Mouse (Mus musculus): Measurements from ENCODE around the gene Rgmb.

The Rgmb gene

DNA sequence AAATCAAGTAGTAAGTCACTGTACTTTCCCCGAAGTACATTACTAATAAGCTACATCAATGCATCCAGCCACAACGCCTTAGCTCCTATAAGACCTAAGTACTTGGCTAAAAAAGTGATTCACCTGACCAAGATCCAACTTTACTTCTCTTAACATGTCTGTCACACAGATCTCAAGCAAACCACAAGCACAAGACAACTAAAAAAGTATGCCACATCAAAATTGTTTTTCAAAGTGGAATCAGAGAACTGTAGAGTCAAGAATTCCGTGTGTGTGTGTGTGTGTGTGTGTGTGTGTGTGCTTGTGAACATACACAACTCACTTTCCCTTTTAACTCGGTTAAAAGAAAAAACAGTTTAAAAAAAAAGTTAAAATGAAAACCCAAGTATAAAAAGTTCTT, 9.1 kb downstream of the Rgmb start:
- no peak for DNase-seq (ENCODE audit: low spot score)

DNA sequence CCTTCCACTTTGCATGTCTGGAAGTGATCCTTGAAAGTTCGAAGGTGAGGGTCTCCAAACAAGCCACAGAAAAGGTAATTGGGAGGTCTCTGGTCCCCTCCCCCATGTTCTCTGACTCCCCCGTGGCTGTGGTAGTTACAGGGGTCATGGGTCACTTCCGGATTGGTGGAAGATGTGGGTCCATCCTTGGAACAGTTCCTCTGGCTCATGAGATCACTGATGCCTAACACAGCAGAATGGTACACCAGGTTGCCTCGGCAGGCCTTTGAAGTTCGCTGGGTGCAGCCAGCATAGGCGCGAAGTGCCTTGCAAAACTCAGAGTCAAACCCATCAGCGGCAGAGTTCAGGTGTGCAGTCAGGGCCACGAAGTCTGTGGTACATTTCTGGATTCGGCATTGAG, 10.1 kb downstream of the Rgmb start:
- no peak for DNase-seq (ENCODE audit: low spot score)

DNA sequence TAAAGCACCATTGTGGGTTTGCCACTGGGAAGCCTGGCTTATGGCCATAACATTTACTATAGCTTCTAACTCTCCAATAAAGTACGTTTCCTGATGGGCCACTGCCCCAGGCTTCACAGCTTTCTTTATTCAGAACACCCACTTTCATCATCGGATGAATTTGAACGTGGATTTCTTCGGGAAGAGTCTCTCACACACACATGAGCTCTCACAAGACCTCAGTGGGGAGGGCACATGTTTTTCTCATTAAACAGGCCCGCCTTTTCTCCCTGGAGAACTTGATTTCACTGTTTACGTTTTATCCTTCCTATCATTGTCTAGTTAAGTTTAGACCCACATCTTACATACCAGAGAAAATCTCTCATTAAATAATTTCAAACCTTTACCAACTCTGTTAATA, 10.7 kb downstream of the Rgmb start:
- no peak for DNase-seq (ENCODE audit: low spot score)

DNA sequence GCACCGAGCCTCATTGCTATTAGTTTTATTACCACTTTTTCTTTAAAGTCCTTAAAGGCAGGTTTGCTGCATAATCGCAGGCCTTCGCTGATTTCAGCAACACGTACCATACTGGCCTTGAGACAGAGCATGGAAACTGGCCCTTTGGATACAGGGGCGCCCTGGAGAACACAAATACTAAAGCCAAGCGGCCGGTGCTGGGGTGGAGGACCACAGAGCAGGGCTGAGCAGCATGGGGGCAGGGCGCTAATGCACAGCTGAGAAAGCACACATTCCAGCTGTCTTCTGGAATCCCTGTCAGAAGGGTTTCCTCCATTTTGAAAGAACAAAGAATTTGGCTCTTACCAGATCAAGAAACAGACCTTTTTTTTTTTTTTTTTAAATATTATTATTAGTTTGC, 12.5 kb downstream of the Rgmb start:
- DNase-seq (ENCODE audit: low spot score): no peak

DNA sequence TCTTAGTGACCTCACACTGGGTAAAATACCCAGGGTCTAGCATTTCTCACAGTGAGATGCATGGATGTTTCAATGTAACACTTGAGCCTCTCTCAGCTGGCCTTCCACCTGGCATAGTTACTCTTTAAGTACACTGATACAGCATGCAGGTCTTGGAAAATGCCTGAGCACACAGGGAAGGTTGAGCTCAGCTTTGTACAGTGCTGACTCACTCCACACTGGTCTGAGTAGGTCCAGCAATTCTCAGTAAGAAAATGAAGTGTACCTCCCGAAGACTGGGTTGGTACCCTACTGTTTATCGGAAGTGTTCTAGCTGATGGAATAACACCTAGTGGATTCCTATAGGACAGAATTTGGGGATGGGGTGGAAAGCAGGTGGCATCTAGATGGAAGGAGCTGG, 13.2 kb downstream of the Rgmb start:
- DNase-seq (ENCODE audit: low spot score): no peak

DNA sequence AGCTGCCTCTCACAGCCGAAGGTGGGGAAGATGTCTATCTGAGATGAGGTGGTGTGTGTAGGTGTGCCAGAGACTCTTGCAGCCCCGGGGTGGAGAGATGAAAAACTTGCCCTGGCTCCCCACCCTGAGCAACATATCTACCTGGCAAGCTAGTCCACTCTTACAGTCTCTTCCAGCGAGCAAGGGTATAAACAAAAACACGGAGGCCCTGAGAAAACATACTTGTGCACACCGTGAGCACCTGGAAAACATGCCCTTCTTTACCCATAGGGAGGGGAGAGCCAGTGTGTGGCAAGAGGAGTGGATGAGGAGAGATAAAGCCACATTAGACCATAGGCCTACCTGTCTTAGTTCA, 13.8 kb downstream of the Rgmb start:
- no peak for DNase-seq (ENCODE audit: low spot score)

DNA sequence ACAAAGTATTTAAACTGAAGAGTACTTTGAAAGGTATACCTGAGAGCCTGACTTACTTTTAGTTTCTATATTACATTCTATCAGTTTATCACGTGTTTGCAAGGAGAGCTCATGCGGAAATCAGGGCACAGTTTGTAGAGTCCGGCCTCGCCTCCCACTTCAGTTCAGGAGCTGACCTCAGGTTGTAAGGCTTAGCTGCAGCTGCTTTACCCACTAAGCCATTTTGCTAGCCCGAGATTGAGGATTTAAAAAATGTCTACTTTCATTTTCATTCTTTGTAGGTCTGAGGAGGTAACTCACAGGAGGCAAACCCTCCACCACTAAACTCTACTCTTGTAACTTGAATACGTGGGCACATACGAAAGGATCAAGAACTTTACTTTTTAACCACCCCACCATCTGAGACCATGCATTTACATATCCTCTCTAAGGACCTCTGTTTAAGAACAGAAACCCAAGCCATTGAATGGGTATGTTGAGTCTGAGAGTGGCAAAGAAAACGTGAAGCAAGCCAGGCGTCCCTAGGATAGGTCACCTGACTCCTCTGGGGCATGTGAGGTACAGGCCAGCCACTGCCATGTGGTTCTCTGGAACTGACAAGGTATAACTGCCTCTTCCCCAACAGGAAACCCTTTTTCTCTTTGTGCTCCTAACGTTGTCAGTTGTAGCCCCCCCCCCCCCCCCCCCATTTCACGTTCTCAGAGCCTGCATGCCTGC, 14.3 kb downstream of the Rgmb start:
- DNase-seq (ENCODE audit: low spot score): no peak

DNA sequence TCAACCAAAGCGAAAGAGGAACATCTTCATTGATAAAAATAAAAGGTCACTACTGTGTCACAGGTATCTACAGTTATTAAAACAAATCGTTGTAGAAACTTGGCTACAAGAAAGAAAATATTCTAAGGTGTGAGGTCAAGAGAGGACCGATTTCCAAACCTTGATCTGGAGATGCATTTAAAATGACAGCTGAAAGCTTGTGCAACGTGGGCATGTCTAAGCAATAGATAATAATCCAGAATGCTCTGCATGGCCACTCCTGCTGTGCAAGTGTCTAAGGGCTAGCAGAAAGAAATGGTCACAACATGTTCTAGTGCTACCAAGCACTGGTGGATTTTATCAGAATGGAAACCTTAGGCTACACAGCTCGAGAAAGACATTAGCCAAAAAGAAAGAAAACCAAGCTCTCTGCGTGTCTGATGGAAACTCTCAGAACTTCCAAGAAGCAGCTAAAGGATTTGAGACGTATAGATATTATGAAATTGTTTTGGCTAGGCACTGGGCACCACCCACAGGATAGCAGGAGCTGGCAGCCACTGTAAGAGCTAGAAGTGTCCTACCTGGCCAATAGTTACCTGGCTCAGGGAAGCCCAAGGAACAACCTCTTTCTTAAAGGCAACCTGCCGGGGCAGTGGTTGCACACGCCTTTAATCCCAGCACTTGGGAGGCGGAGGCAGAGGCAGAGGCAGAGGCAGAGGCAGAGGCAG, 15.4 kb downstream of the Rgmb start:
- no peak for DNase-seq (ENCODE audit: low spot score)

DNA sequence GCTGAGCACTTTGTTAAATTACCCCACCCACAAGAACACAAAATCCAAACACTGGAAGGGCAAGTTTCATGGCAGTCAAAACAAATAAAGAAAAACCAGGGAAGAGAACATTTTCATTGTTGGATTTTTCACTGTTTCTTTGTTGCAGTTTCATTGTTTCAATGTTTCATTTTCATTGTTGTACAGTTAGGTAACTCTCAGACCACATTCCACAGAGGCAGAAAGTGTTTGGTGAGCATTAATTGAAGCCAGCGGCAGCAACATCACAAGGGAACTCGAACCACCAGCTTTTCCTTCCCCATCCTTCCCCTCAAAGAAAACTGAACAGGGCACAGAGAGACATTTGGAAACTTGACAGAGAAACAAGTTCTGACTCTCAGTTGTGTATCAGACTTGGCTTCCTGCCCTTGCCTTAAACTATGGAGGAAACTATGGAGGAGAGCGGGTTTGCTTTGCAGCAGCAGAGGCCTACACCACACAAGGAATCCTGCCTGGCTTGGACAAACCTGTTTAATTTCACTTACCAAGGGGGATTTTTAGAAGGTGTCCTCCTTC, 17.1 kb downstream of the Rgmb start:
- no peak for DNase-seq (ENCODE audit: low spot score)

DNA sequence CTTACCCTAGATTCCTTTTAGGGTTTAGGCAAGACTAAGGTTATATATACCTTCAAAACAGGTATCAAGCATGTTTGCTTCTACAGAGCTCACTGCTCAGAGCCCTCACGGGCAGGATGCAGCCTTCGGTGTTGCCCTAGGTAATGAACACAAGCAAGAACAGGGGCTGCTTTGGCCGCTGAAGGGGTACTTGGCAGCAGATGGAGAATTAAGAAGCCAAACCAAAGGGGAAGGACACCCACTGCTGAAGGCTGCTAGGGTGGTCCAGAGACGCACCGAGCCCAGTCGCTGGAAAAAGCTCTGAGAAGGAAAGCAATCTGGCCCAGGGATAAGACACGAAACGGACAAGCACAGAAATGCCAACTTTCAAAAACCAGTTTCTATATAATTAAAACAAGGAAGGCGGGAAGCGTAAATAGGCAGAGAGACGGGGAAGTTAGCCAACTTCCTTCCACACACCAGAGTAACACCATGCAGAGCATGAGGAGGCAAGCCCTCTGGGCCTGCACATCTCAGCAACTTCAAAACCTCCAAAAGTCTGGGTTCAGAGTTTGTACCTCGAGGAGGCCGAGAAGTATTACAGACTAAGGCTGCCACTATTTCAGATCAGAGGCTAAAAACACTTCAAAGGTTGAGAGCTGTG, 18.6 kb downstream of the Rgmb start:
- no peak for DNase-seq (ENCODE audit: low spot score)

DNA sequence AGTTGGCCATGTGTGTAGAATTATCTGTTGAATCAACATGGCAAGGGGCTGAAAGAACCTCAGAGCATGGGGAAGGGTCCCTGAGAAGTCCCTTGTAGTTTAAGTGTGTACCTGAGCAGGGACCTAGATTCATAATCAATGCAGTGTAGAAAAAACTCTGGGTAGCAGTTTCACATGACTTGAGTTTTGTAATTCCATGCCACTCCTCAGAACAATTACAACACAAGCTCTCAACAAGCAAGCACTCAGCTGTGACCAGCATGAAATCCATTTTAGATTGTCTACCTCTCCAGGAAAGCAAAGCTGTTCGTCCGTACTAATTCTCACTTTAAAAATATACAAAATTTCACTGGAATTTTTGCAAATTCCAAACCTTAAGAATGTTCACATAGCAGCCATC, 20.9 kb downstream of the Rgmb start:
- no peak for DNase-seq (ENCODE audit: low spot score)

DNA sequence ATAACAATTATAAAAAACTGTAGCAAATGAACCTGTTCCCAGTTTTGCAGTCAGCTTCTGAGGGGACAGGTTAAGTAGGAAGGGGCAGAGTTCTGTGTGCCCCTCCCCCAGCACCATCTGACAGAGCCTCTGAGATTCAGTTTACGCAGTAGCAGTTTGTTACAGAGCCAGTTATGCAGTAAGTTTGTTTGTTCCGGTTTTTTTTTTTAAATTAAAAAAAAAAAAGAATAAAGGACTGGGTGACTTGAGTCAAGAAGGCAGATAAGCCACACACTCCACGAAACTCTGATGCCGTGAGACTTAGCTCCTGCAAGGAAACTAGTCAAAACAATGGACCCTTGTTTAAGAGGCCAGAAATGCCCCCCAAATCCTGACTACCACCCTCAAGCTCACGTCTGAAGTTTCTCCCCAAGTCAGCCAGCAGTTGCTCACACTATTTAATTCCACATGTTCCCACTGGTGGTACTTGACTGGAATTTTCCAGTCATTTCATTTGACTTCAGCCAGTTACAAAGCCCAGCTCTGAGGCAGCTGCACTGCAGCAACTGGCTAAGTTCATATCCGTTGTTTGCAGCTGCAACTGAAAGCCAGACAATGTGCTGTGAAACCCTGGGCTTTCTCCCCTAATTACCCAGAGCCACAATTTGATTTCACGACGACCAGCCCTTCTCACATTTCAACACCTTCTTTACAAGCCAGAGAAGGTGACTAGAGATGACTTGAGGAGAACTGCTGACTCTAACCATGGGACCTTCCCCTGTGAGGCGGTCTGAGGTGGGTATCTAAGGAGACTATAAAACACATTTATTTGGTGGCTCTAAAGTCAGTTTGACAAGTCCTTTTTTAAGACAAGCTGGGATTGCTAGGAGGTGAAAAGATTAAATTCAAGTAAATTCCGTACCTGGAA, 22.1 kb downstream of the Rgmb start:
- no peak for DNase-seq (ENCODE audit: low spot score)

DNA sequence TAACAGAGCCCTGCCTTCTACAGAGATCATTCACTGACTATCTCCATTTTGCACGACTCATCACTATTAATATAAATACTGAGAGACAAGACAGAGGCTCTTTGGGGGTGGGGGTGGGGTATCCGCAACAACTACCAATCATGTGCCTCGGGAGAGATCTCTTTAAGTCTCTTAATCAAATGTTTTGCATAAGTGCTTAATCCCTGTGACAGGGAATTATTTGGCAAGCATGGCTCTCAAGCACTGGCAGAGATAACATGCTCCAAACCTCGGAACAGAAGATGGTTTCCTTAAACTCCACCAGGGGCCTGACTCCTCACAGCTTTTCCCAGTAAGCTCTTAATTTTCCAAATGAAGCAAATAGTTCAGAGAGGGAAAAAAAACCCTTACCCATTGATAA, 22.8 kb downstream of the Rgmb start:
- DNase-seq (ENCODE audit: low spot score): no peak

DNA sequence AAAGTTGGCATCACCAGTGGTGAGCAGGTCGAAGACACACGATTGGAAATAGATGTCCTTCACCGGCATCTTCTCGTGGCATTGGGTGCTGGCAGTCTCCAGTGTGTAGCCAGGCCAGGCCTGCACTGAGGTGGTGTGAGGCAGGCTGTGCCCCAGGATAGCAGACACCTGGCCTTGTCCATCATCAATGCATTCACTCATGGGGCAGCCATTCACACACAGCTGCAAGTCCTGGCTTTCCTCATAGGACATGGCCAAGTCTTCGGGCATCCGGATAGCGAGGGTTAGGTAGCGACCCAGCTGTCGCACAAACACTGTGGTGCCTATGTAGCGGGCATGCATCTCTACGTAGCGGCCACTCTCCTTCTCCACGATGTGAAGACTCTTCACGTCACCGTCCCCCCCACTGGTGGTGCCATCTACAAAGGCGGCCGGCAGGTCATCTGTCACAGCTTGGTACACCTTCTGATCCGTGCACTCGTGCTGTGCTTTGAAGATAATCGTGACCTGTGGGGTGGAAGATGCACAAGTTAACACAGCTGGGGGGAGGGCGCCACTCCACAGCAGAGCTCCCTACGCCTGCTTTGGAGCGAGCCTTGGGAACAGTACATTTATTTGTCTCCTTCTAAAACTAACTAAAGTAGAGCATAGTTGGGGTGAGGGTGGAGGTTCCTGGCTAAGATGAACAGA, 23.4 kb downstream of the Rgmb start:
- no peak for DNase-seq (ENCODE audit: low spot score)

DNA sequence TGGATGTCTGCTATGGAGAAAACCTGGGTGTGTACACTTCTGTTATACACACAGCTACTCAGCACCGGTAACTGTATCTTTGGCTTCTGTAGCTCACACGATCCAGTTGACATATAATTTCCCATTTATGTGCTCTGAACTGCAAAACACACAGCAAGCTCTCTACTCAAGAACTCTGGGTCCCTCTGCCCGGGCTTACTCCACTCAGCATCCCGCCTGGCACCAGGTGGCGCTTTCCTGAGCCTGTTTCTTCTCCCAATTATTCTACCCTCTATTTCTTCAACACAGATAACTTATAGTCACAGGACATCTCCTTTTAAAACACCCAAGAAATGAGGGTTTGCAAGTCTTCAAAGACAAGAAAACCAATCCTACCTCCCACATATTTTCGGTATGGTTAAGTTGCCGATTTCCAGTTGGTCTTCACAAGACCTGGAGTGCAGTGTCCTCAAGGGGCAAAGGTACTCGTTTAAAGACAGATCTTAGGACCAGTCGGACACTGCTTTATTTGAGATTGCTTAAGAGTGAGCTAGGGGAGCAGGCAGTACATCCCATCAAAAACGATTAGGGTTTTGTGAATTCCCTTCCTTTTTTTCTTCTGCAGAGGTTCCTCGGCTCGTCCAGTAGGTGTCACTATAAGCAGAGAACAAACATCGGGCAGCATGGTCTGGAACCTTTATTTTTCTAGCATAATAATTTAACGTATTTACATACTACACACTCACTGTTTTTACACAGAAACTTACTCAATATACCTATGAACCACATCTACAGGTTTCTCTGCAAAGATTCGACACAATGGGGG, 26.6 kb downstream of the Rgmb start:
- no peak for DNase-seq (ENCODE audit: low spot score)

DNA sequence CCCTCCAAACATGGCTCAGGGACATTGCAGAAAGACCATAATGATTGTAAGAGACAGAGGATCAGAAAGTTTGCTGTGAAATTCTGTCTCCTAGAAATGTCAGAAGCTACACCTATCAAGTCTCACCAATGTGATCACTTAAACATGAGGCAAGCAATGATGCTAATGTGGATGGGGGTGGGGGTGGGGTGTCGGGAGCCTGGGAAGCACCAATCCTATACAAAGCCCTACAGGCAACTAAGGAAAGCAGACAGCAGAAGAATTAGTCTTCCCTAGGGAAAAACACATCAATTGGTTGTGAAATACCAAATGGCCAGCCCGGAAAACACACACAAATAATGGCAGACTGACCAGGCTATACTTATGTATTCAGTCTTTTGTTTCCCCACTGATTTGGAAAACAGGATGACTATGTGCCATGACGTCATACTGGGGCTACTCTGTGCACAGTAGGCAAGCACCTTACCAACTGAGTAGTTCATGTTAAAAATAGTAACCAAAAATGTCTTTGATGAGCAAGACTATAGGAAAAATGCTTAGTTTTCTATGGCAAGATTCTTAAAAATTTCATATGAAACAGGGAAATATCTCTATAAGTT, 31.5 kb downstream of the Rgmb start:
- no peak for DNase-seq (ENCODE audit: low spot score)

DNA sequence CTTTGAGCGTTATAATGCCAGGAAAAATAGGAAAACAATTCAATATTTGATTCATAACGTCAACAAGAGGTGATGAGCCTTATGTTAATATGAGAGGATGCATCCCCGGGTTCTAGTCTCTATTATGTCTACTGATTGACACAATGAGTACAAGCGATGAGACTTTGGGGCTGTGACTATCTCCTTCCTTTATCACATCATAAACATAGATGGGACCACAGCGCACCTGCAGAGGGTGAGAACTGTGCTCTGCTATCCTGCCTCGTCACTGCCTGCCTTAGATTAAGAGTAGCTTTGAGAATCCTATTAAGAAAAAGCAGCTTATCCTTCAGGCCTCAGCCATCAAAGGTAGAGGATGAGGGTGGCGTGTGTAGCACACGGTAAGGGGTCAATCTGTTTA, 40.1 kb downstream of the Rgmb start:
- DNase-seq (ENCODE audit: low spot score): no peak

DNA sequence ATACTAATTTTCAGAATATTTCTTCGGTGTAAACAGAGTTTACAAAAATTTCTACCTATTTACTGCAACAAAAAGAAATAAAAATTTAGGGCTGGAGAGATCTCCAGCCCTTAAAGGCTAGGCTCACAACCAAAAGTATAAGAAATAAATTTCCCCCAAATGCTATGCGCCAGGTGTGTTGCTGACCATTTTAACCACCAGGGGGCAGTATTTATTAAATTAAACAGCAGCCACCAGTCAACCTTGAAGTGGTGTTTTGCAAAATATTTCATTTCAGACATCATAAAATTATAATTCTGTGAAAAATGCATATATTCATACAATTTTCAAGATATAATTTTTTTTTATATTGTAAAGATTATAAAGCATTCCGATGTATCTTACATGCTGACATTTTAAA, 43.8 kb downstream of the Rgmb start:
- DNase-seq (ENCODE audit: low spot score): no peak

DNA sequence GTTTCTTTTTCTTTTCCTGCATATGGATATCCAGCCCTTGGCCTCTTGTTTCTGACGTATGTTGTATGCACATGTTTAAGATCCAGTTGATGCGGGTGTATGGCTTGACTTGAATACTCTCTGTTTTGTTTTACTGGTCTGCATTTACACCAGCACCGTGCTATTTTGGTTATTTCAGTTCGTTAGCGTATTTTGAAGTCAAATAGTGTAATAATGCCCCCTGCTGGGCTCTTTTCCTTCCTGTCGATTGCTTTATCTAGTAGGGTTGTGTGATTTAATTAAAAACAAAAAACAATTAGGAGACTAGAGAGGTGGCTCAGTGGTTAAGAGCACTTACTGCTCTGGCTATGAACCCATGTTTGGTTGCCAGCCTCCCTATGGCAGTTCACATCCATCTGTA, 52.9 kb downstream of the Rgmb start:
- DNase-seq (ENCODE audit: low spot score): no peak

DNA sequence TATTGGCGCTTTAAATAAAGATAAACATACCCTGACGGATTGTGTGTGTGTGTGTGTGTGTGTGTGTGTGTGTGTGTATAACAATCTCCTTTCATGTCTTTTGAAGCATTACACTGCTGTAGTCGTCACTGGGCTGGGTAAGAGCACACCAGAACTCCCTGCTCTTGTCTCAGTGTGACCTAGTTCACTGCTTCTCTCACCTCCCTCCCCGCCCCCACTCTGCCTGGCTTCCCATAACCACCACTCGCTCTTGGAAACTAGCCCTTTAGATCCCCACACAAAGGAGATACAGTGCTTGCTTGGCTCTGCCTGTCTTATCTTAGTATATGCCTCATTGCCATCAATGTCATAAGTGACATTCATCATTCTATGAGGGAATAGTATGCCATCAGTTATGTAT, 54.5 kb downstream of the Rgmb start:
- no peak for DNase-seq (ENCODE audit: low spot score)

All from left cerebral cortex, adult 11 months (tissue).